Mouse (Mus musculus) kidney, embryonic 15.5 days (tissue): Measurements from ENCODE around the gene Gm20696. TPM values are rescaled to one million over a fixed set of nuclear protein-coding genes. Genes with fewer than 3 reads are reported as not detected.

Experiments used
- ATAC-seq: fragments of 200-750 bp; cut with Nextera tagmentation; replicated peaks from 2 replicates; pipeline ENCODE4 v1.8.0; 2017; ENCODE audit warnings: moderate TSS enrichment; ENCODE audit not compliant: low FRiP score
- H3K27ac ChIP-seq: fragments of 300-500 bp; sonication (generic); 2 replicates; pipeline ENCODE4 v1.5.1; 2015; ENCODE audit warnings: mild to moderate bottlenecking, inconsistent platforms
- H3K27me3 ChIP-seq: fragments of 300-500 bp; sonication (generic); 2 replicates; pipeline ENCODE4 v1.6.1; 2015; ENCODE audit warnings: inconsistent platforms
- H3K36me3 ChIP-seq: fragments of 300-500 bp; sonication (generic); 2 replicates; pipeline ENCODE4 v1.6.1; 2015; ENCODE audit warnings: inconsistent platforms
- H3K4me1 ChIP-seq: fragments of 300-500 bp; sonication (generic); 2 replicates; pipeline ENCODE4 v1.6.1; 2015; ENCODE audit warnings: inconsistent platforms
- H3K4me2 ChIP-seq: fragments of 300-500 bp; sonication (generic); 2 replicates; pipeline ENCODE4 v1.6.1; 2015; ENCODE audit warnings: moderate library complexity, mild to moderate bottlenecking, inconsistent platforms
- H3K4me3 ChIP-seq: fragments of 300-500 bp; sonication (generic); replicated peaks from 2 replicates; pipeline ENCODE4 v1.5.1; 2015; ENCODE audit warnings: mild to moderate bottlenecking, inconsistent platforms
- H3K9ac ChIP-seq: fragments of 300-500 bp; sonication (generic); 2 replicates; pipeline ENCODE4 v1.6.1; 2015; ENCODE audit warnings: mild to moderate bottlenecking, inconsistent platforms
- H3K9me3 ChIP-seq: fragments of 300-500 bp; sonication (generic); replicated peaks from 2 replicates; pipeline ENCODE4 v1.6.1; 2016; ENCODE audit warnings: inconsistent platforms
- WGBS: fragments of 180-500 bp; shearing (Covaris S2); methylation state at CpG from one replicate; pipeline ENCODE4 v1.1.7; 2015; ENCODE audit warnings: mixed read lengths; 5-methylcytosine and 5-hydroxymethylcytosine counted together
- polyA plus RNA-seq: library from polyadenylated mRNA; unstranded; fragments of >200 nt; fragmentation: Nextera tagmentation; extraction: Ambion mirVana; gene quantifications from 2 replicates; pipeline ENCODE4 v1.2.1, GENCODE M21; 2015

The Gm20696 gene
- polyA plus RNA-seq, 1 experiment from 2014 or later = 4.0 TPM

DNA sequence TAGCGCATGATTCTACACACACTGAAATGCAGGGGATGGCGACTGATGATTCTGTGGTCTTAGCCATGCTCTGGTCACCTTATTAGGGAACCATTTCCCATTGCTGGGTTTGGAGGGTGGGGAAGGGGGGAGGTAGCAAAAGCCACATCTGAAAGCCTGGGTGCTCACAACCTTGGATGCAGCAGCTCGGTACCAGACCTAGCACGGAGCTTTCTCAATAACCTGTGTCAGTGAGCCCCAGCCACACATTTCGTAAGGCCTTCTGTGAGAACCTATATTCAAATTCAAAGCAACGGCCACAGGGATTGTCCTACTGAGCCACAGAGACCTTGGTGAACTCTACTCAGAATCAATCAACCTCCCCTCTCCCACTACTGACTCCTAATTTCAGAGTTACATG, 254.0 kb downstream of the Gm20696 start:
- ATAC-seq = no peak
- Histone ChIP-seq H3K9me3 (no peaks in the 10 kb centered on the region), H3K4me2 (no peak overlapping the region), H3K4me3 (no peak overlapping the region), H3K27ac (no peak overlapping the region), H3K36me3 (no peaks in the 10 kb centered on the region), H3K27me3 (no peaks in the 10 kb centered on the region), H3K4me1 (0 out of 2 replicates have a peak, but pooled peaks cover 5% of the 10 kb centered on the region), H3K9ac (no peak overlapping the region)
- 91% methylated on average over 6 of the region's 6 CpGs for WGBS

GRCm38 (mm10) chr6:99409602-99410001, 257.0 kb downstream of the Gm20696 start:
- H3K4me1 ChIP-seq = 0 out of 2 replicates have a peak, but pooled peaks cover 9% of the 10 kb centered on the region
- H3K27ac ChIP-seq = no peak overlapping the region
- no peak for ATAC-seq
- no peak overlapping the region for H3K4me3 ChIP-seq
- no peaks in the 10 kb centered on the region for H3K27me3 ChIP-seq
- H3K4me2 ChIP-seq = no peak overlapping the region
- H3K9me3 ChIP-seq = no peaks in the 10 kb centered on the region
- WGBS = 87% methylated on average over 5 of the region's 5 CpGs
- no peak overlapping the region for H3K9ac ChIP-seq
- no peaks in the 10 kb centered on the region for H3K36me3 ChIP-seq

- Histone ChIP-seq H3K27me3 (no peaks in the 10 kb centered on the region), H3K27ac (no peak overlapping the region), H3K4me1 (0 out of 2 replicates have a peak, but pooled peaks cover 9% of the 10 kb centered on the region), H3K9me3 (no peaks in the 10 kb centered on the region), H3K36me3 (no peaks in the 10 kb centered on the region), H3K4me3 (no peak overlapping the region), H3K9ac (no peak overlapping the region), H3K4me2 (no peak overlapping the region)
- ATAC-seq = no peak
- 76% methylated on average over 4 of the region's 4 CpGs for WGBS
Observed at GRCm38 (mm10) chr6:99408880-99409279, 257.7 kb downstream of the Gm20696 start.

GRCm38 (mm10) chr6:99403755-99404390, 262.7 kb downstream of the Gm20696 start:
- H3K4me3 ChIP-seq = no peak overlapping the region
- H3K9me3 ChIP-seq = no peaks in the 10 kb centered on the region
- no peak for ATAC-seq
- H3K4me2 ChIP-seq = no peak overlapping the region
- H3K36me3 ChIP-seq = no peaks in the 10 kb centered on the region
- H3K27ac ChIP-seq = no peak overlapping the region
- H3K9ac ChIP-seq = no peak overlapping the region
- WGBS = 87% methylated on average over 6 of the region's 6 CpGs
- peaks cover 25% of the 10 kb centered on the region; the same call in 1 of the 2 replicates for H3K4me1 ChIP-seq
- no peaks in the 10 kb centered on the region for H3K27me3 ChIP-seq

- H3K27ac ChIP-seq = no peak overlapping the region
- no peak overlapping the region for H3K4me3 ChIP-seq
- H3K27me3 ChIP-seq = no peaks in the 10 kb centered on the region
- no peak for ATAC-seq
- H3K36me3 ChIP-seq = no peaks in the 10 kb centered on the region
- no peaks in the 10 kb centered on the region for H3K9me3 ChIP-seq
- H3K4me2 ChIP-seq = no peak overlapping the region
- no peak overlapping the region for H3K9ac ChIP-seq
- H3K4me1 ChIP-seq = peaks cover 25% of the 10 kb centered on the region; the same call in 1 of the 2 replicates
- 38% methylated on average over 9 of the region's 9 CpGs for WGBS
Observed at GRCm38 (mm10) chr6:99402941-99403340, 263.7 kb downstream of the Gm20696 start.

GRCm38 (mm10) chr6:99402370-99402769, 264.2 kb downstream of the Gm20696 start:
- Histone ChIP-seq H3K4me3 (no peak overlapping the region), H3K4me2 (no peak overlapping the region), H3K4me1 (peaks cover 25% of the 10 kb centered on the region; the same call in 1 of the 2 replicates), H3K27me3 (no peaks in the 10 kb centered on the region), H3K27ac (no peak overlapping the region), H3K36me3 (no peaks in the 10 kb centered on the region; the same call in 1 of the 2 replicates), H3K9me3 (no peaks in the 10 kb centered on the region), H3K9ac (no peak overlapping the region)
- WGBS = 71% methylated on average over 3 of the region's 3 CpGs
- no peak for ATAC-seq

DNA sequence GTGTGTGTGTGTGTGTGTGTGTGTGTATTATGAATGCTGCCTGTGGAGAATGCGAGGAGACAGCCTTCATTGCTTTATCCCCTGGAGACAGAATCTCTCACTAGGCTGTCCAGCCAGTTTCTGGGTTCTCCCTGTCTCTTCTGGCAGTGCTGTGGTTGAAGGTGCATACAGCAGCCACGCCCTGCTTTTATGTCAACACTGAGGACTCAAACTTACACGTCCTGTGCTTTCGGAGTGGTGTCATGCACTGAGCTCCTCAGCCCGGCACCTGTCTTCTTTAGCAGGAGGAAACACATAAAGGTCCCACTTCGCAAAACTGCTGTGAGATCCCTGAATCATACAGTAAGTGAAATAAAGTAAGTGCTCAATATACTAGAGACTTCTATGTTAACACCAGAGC, 264.8 kb downstream of the Gm20696 start:
- ATAC-seq = no peak
- no peak overlapping the region for H3K4me2 ChIP-seq
- H3K4me3 ChIP-seq = no peak overlapping the region
- H3K9ac ChIP-seq = no peak overlapping the region
- no peaks in the 10 kb centered on the region for H3K27me3 ChIP-seq
- H3K36me3 ChIP-seq = peaks cover 1% of the 10 kb centered on the region
- no peaks in the 10 kb centered on the region for H3K9me3 ChIP-seq
- WGBS = 79% methylated on average over 6 of the region's 6 CpGs
- no peak overlapping the region for H3K27ac ChIP-seq
- H3K4me1 ChIP-seq = peaks cover 25% of the 10 kb centered on the region; the same call in 1 of the 2 replicates

GRCm38 (mm10) chr6:99401211-99401610, 265.4 kb downstream of the Gm20696 start:
- H3K27ac ChIP-seq = no peak overlapping the region
- 60% methylated on average over 2 of the region's 2 CpGs for WGBS
- no peaks in the 10 kb centered on the region for H3K27me3 ChIP-seq
- H3K4me1 ChIP-seq = peaks cover 22% of the 10 kb centered on the region; the same call in 1 of the 2 replicates
- H3K9me3 ChIP-seq = no peaks in the 10 kb centered on the region
- no peak overlapping the region for H3K4me2 ChIP-seq
- H3K36me3 ChIP-seq = peaks cover 5% of the 10 kb centered on the region
- no peak for ATAC-seq
- H3K9ac ChIP-seq = no peak overlapping the region
- H3K4me3 ChIP-seq = no peak overlapping the region

DNA sequence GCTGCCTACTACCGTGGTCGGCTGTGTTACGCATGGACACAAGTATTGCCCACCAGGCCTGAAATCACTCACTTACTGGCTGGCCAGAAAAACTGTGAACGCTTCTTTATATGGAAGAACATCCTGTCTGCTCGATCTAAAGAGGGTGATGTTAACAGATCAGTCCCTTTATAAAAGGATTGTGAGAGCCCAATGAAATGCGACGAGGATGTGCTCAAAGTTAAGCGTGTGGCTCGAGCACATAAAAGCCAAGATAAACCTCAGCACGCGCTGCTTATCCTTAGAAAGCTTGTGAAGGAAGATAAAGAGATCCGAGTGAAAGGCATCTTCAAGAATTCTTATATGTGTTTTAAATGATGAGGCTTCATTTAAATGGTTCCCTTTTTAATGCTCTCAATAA, 270.9 kb downstream of the Gm20696 start:
- no peak for ATAC-seq

GRCm38 (mm10) chr6:99394801-99395200, 271.8 kb downstream of the Gm20696 start:
- H3K9me3 ChIP-seq = no peaks in the 10 kb centered on the region
- H3K4me3 ChIP-seq = no peak overlapping the region
- no peaks in the 10 kb centered on the region for H3K27me3 ChIP-seq
- H3K4me2 ChIP-seq = no peak overlapping the region
- ATAC-seq = no peak
- H3K27ac ChIP-seq = no peak overlapping the region
- peaks cover 5% of the 10 kb centered on the region for H3K36me3 ChIP-seq
- peaks cover 6% of the 10 kb centered on the region for H3K4me1 ChIP-seq
- 72% methylated on average over 5 of the region's 5 CpGs for WGBS
- H3K9ac ChIP-seq = no peak overlapping the region

More for the DNA sequence above, 270.9 kb downstream of the Gm20696 start:
- Histone ChIP-seq H3K27me3 (no peaks in the 10 kb centered on the region), H3K27ac (no peak overlapping the region), H3K36me3 (peaks cover 5% of the 10 kb centered on the region), H3K9me3 (no peaks in the 10 kb centered on the region), H3K4me2 (no peak overlapping the region), H3K4me3 (no peak overlapping the region), H3K4me1 (peaks cover 9% of the 10 kb centered on the region; the same call in 1 of the 2 replicates), H3K9ac (no peak overlapping the region)
- 84% methylated on average over 12 of the region's 12 CpGs for WGBS

DNA sequence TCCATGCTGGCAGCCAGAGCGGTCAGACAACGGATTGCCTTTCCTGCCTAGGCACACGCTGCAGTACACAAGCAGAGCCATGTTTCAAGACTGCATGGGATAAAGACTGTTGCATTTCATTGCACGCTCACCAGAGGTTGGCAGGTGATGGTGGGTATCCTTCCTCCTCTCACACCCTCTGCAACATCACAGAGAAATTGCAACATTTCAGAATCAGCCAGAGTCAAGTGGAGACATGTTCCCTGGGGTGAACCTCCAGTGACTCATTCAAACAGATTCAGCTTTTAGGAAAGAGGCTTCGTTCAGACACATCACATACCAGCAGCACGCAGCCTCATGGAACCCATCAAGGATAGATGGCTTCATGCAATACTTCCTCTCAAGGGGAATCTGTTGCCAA, 274.1 kb downstream of the Gm20696 start:
- Histone ChIP-seq H3K27ac (no peak overlapping the region), H3K36me3 (peaks cover 5% of the 10 kb centered on the region), H3K9me3 (no peaks in the 10 kb centered on the region), H3K4me3 (no peak overlapping the region), H3K27me3 (no peaks in the 10 kb centered on the region), H3K4me2 (no peak overlapping the region), H3K4me1 (peaks cover 18% of the 10 kb centered on the region), H3K9ac (no peak overlapping the region)
- ATAC-seq = no peak
- WGBS = 93% methylated on average over 6 of the region's 6 CpGs

DNA sequence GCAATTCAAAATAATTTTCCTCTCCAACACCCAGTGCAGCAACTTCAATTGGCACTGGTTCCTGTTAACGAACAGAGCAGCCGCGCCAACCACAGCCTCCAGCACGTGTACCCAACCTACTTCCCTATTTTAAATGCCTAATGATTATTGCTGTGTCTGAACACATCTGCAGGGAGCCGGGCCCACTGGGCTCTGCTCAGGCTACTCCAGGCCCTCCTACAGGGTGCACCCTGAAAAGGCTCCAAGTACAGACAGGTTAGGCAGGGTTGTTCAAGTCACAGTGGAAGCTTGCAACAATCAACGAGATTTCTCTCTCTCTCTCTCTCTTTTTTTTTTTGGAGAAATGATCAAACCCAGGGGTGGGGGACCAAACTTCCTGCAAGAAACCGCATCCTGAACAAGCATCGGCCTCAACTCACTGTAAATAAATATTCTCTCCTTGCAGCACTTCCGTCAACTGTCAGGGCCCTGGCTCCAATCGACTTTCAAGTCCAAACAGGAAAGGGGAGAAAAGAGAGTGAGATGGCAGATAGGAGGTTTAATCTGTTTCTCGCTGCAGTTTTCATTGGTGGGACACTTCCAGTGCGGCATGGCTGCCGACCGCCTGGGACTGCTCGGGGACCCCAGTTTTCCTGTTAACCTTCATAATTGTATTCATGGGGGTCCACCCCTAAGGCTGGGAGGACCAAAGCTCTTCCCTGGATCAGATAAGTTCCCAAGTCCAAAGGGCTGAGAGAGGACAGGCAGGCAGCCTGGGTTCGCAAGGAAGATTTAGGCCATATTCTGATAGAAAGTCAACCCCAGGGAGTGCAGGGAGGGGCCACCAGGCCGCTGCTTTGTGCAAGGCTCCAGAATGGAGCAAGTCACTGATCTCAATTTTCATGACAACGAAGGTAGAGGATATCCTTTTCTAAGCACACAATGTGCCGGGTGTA, 277.6 kb downstream of the Gm20696 start:
- peaks cover 18% of the 10 kb centered on the region for H3K4me1 ChIP-seq
- no peak for ATAC-seq
- no peak overlapping the region for H3K4me2 ChIP-seq
- 66% methylated on average over 19 of the region's 19 CpGs for WGBS
- H3K9me3 ChIP-seq = no peaks in the 10 kb centered on the region
- H3K4me3 ChIP-seq = no peak overlapping the region
- H3K27ac ChIP-seq = peak overlapping the region; percentile 65
- no peaks in the 10 kb centered on the region for H3K27me3 ChIP-seq
- peaks cover 6% of the 10 kb centered on the region; the same call in 1 of the 2 replicates for H3K36me3 ChIP-seq
- no peak overlapping the region for H3K9ac ChIP-seq
